Mouse (Mus musculus): Measurements from ENCODE around the gene Ncapg2. TPM values are rescaled to one million over a fixed set of nuclear protein-coding genes. Genes with fewer than 3 reads are reported as not detected.

The Ncapg2 gene
- total RNA-seq, 2 experiments from 2014 or later, result 3.6 to 4.2 TPM

GRCm38 (mm10) chr12:116438591-116438990 lies 33.4 kb downstream of the Ncapg2 start:
- DNase-seq (ENCODE audit: low spot score in 2 of 2), result no peak

GRCm38 (mm10) chr12:116442184-116442583 lies 37.0 kb downstream of the Ncapg2 start:
- DNase-seq (ENCODE audit: low spot score in 2 of 2), result no peak

DNA sequence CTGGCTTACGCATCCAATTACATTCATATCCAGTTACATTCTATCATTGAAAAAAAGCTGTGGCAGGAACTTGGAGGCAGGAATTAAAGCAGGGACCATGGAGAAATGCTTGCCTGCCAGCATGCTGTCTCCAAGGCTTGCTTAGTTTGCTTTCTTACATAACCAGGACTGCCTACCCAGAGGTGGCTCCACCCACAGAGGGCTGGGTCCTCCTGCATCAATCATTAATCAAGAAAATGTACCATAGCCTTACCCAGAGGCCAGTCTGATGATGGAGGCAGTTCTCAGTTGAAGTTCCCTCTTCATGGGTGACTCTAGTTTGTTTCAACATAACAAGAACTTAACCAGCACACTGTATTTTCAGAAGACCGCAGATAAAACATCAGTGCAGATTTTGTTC lies 44.3 kb downstream of the Ncapg2 start:
- no peak for DNase-seq (ENCODE audit: low spot score in 2 of 2)

- no peak for DNase-seq (ENCODE audit: low spot score in 2 of 2)
These were observed 55.3 kb downstream of the Ncapg2 start for GRCm38 (mm10) chr12:116460379-116461065.

- DNase-seq (ENCODE audit: low spot score in 2 of 2), result no peak
These were observed 61.8 kb downstream of the Ncapg2 start for GRCm38 (mm10) chr12:116467030-116467429.

DNA sequence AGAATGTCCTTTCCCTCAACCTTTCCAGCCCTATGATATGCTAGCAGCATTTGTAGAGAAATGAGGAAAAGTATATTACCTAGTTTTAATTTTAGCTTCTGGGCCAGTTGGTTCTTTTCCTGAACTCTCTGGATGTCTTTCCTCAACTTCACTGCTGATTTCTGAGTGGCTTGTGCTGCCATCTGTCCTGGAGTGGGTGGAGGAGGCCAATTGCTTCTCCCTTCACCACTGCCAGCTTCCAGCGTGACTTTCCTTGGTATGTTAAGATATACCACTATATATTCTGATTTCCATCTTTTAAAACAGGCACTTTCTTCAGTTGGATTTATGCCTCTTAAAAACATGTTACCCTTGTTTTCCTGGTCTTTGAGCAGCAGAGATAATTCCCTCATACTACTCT lies 63.1 kb downstream of the Ncapg2 start:
- no peak for DNase-seq (ENCODE audit: low spot score in 2 of 2)

GRCm38 (mm10) chr12:116469096-116469495 lies 63.9 kb downstream of the Ncapg2 start:
- no peak for DNase-seq (ENCODE audit: low spot score in 2 of 2)

GRCm38 (mm10) chr12:116473264-116473663 lies 68.1 kb downstream of the Ncapg2 start:
- no peak for DNase-seq (ENCODE audit: low spot score in 2 of 2)

DNA sequence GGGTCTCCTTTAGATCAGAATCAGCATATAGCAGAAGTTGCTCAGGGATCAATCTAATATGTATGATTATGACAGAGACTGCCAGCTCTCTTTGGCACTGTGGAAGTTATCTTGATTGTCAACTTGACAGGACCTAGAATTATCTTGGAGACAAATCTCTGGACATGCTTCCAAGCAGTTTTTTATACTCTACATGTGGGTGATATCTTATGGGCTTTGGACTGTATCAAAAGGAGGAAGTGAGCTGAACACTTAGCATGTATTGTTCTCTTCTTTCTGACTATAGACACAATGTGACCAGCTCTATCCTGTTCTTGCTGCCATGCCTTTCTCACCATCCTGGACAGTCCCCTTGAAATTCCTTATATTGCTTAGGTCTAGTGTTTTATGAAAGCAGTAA lies 68.6 kb downstream of the Ncapg2 start:
- no peak for DNase-seq (ENCODE audit: low spot score in 2 of 2)

DNA sequence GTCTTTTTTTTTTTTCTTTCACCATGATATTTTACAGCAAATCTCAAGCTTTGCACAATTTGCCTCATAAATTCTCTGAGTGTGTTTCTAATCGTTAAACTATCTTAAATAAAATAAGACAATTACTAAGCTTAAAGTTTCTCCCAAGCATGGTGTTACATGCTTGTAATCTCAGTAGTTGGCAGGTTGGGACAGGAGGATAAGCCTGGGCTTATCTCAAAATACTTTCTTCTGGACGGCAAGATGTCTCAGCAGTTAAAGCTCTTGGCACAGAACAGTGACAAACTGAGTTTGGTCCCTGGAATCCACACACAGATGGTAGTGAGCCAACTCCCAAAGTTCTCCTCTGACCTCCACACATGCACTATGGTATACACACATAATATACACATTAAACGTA lies 69.5 kb downstream of the Ncapg2 start:
- DNase-seq (ENCODE audit: low spot score in 2 of 2), result no peak

DNA sequence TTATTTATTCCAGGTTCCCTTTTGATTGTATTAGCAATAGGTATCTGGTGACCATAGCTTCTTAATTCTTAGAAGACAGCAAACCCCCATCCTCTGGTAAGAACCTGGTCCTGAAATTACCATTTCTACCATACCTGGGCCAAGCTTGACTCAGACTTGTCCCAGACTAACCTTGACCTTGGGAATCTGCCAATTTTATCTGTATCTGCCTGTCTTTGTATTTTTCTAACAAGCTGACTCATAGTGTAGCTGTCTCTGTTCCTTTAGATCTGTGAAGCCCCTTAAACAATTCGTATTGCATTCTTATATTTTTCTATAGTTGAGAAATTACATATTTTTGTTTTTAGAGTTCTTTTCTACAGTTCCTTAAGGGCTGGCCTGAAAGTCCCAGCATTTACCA lies 73.6 kb downstream of the Ncapg2 start:
- no peak for DNase-seq (ENCODE audit: low spot score in 2 of 2)

- DNase-seq (ENCODE audit: low spot score in 2 of 2), result no peak
These were observed 76.7 kb downstream of the Ncapg2 start for GRCm38 (mm10) chr12:116481921-116482320.

DNA sequence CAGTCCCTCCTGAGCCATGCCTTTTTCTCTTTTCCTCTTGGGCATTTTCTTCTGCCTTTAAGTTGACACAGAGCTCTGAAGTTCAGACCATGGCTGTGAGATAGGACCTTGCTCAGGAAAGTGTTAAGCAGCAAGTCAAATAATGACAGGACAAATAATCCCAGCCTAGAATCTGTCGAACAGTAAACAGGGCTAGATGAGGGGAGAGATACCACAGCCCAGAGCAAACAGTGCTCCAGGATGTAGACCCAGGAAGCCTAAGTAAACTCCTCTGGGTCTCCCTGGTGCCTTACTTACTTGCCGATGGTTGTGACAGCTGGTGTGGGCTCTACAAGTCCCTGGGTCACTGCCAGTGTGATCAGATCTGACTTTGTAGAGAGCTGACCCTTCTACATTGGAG lies 78.4 kb downstream of the Ncapg2 start:
- no peak for DNase-seq (ENCODE audit: low spot score in 2 of 2)

DNA sequence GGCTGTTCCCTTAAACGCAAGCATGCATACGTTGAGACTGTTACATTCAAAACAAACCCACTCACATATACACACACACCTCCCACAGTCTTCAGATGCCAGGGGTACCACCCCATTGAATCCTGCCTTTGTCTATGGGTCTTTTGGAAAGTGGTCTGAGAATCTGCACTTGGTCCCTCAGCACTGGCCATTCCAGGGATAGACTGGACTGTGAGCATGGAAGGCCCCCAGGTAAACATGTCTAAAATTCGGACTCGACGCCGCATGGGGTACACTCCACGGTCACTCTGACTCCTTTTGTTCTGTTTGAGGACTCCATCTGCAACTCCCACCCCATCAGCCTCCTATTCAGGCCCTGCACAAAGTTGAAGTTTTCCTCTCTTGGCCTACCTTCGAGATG lies 79.8 kb downstream of the Ncapg2 start:
- no peak for DNase-seq (ENCODE audit: low spot score in 2 of 2)

DNA sequence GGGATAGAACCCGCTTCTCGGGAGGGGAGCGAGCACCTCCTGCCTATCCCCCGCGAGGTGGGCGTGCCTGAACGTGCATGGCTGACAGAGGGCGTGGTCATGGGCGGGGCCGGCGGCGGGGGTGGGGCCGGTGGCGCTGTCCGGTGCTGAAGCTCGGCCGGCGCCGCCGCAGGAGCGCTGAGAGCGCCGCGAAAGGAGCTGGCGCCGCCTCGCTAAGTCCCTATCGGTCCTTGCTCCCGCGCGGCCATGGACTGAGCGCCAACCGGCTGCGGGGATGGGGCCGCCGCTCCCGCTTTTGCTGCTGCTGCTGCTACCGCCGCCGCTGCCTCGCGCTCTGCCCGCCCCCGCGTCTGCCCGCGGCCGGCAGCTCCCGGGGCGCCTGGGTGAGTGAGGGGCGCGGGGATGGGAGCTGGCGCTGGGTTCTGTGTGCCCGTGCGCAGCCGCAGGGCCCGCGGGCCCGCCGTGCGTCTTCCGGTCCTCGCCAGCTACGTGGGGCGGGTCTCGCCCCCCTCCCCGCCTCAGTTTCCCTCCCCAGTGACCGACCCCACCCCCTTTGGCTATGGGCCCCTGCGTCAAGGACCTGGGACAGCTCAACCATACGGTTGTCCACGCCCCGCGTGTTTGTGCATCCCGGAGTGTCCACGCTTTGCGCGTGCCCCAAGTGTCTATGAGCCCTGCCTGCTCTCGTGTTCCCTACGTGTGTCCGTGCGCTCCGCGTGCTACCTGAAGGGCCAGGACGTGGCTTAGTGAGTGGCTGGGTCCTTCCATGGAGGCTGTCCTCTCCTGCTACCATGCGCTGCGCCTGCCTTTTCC lies 80.6 kb downstream of the Ncapg2 start, which contains the start of gene Ptprn2:
Gene Ptprn2, plus strand, starts transcription at position 130 of the 813 bp plus-strand sequence.
- peak; percentile 61 to 64 for DNase-seq (ENCODE audit: low spot score in 2 of 2)

DNA sequence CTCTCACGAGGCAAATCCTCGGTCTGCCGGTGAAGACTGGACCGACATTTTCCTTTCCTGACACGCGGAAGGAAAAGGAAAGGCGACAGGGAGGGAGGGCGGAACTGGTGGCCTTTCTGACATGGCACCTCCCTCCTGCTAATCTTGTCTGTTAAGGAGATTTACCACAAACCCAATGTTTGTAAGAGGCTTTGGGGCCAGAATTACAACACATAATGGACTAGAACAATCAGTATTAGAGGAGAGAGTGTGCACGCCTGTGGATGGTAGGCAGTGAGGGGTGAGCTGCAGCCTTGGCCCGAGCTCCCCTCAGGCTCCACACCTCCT lies 81.2 kb downstream of the Ncapg2 start:
- DNase-seq (ENCODE audit: low spot score in 2 of 2), result no peak

- DNase-seq (ENCODE audit: low spot score in 2 of 2), result no peak
These were observed 83.6 kb downstream of the Ncapg2 start for GRCm38 (mm10) chr12:116488836-116489235.

DNA sequence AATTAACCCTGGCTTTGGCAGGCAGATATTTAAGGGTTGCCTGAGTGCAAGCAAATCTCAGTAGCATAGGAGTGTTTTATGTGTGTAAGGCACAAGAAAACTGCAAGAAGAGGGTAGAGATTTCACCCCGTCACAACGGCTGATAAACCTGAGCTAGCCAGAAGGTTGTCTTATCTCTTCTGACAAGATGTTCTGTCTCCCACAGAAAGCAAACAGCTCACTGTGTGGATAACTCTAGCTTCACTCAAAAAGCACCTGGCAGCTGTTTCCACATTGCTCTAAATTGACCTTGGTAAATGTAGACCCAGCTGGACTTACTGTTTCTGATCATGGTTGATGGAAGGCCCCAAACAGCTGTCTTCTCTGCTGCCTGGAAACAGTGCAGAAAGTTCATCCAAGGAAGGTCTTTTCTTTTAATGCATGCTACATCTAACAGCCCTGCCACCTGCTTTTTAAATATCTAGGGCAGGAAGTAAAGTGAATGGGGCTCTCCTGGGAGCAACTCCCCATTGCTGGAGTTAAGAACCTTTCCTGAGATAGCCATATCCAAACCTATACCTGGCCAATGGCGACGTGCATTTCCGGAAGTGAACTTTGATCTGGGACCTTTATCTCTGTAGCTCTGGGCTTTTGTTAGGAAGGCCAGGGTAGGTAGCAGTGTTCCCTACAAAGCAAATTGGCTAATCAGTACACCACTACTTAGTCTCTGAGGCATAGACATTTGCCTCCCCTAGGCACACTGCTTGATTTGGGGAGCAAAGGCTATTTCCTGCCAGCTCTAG lies 85.6 kb downstream of the Ncapg2 start:
- DNase-seq (ENCODE audit: low spot score in 2 of 2), result no peak

- no peak for DNase-seq (ENCODE audit: low spot score in 2 of 2)
These were observed 93.5 kb downstream of the Ncapg2 start for GRCm38 (mm10) chr12:116498666-116499065.

DNA sequence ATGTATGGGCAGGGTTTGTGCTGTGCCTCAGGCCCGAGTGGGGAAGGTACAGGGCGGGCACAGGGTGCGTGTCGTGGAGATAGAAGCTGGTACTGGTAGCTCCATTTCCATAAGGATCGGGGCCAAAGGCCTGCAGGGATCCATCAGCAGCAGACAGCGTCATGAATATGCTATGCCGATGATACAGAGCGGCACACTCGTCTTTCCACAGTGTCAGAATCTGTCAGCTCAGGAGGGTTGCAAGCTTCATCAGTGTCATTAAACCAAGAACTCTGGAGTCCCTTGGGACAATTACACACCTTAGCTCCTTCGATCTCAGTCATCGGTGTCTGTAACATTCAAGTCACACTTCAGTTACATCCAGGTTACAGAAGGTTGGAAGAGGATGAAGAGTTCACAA lies 95.5 kb downstream of the Ncapg2 start:
- no peak for DNase-seq (ENCODE audit: low spot score in 2 of 2)

- no peak for DNase-seq (ENCODE audit: low spot score in 2 of 2)
These were observed 107.3 kb downstream of the Ncapg2 start for GRCm38 (mm10) chr12:116512482-116512881.
